23 mouse cellular contexts compared by ENCODE assay signal in the genomic region with DNA sequence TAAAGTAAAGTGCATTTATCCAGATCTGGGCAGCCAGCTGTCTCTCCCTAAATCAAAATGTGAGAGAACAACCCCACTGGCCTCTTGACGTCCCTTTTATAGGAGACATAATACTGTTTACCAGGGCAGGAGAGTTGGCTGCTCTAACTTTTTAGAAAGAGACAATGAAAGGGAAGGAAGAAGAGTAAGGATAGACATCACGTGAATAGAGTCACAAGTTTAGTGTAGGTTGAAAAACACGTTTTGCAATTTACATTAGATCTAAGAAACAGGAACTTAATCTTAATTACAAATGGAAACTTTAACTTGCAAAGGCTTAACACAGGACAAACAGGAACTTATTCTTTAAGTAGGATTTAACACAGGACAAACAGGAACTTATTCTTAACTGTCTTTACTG. TPM values are rescaled to one million over a fixed set of nuclear protein-coding genes. Genes with fewer than 3 reads are reported as not detected.
DNase-seq lines count a peak whose midpoint lies in the region; ATAC-seq and TF ChIP-seq lines count a peak whose summit lies in the region.
"Had no signal": no experiment of that assay in that cellular context is flagged by ENCODE, and none has a peak within 500 bp of the region (broad histone marks: within the 10 kb centered on the region; RNA-seq: fewer than 3 reads in every experiment).

No protein-coding gene starts in this region.

- peak; percentile 3 for DNase-seq in CD4-positive, CD25-positive, alpha-beta regulatory T cell, adult 2 months (ENCODE audit: low read depth, low spot score)
- DNase-seq in MEL-GATA-1-ER (ENCODE audit: extremely low read depth, low read depth) = peak; percentile 62
- no peak for DNase-seq in thymus, postnatal 4 days
- no peak for DNase-seq in thymus, adult 18-20 months
- no peak for DNase-seq in heart, adult 2 months
- DNase-seq: adrenal gland, postnatal 14 days; cerebellum, adult 11-12 months; cerebellum, adult 9-11 months; heart, postnatal 36 days; kidney, adult 11 months; kidney, postnatal 25 days; right cerebral cortex, postnatal 25 days had no signal

- TF ChIP-seq POLR2A in heart, adult 2 months (IDR thresholded peaks at IDR 0.05; ENCODE audit: insufficient read depth, low read depth, low read length) = no peak

- TF ChIP-seq CTCF in heart, adult 2 months (IDR thresholded peaks at IDR 0.05) = no peak

- H3K36me3 ChIP-seq in macrophage (ENCODE audit: inconsistent target) = no peaks in the 10 kb centered on the region
- H3K36me3 ChIP-seq in heart, adult 2 months (ENCODE audit: control insufficient read depth, insufficient read depth, low read length) = no peaks in the 10 kb centered on the region
- H3K36me3 ChIP-seq: limb, embryonic 12.5 days; lung, embryonic 15.5 days; midbrain, embryonic 13.5 days; neural tube, embryonic 15.5 days had no signal

- no peak overlapping the region for H3K4me3 ChIP-seq in macrophage (ENCODE audit: inconsistent target)
- no peak overlapping the region for H3K4me3 ChIP-seq in heart, adult 2 months
- H3K4me3 ChIP-seq: erythroblast, embryonic 14.5 days; left cerebral cortex, adult 2 months; limb, embryonic 12.5 days; lung, embryonic 15.5 days; midbrain, embryonic 13.5 days; neural tube, embryonic 15.5 days had no signal

- TF ChIP-seq EP300 in heart, adult 2 months (IDR thresholded peaks at IDR 0.05; ENCODE audit: insufficient read depth, low read depth, low read length) = no peak

- no peak for ATAC-seq in inflammation-experienced regulatory T-cells, adult 6 months
- ATAC-seq: forebrain, embryonic 16.5 days; midbrain, embryonic 13.5 days; Patski had no signal

- H3K79me2 ChIP-seq in macrophage (ENCODE audit: inconsistent target) = no peaks in the 10 kb centered on the region
- H3K79me2 ChIP-seq in heart, adult 2 months (replicated peaks; ENCODE audit: control insufficient read depth, insufficient read depth, low read length) = no peaks in the 10 kb centered on the region

- H3K4me1 ChIP-seq in heart, adult 2 months (ENCODE audit: control insufficient read depth, insufficient read depth, low read length) = no peaks in the 10 kb centered on the region; the same call in 1 of the 2 replicates
- H3K4me1 ChIP-seq: limb, embryonic 12.5 days; lung, embryonic 15.5 days; midbrain, embryonic 13.5 days; neural tube, embryonic 15.5 days had no signal

- intact Hi-C loops in heart, adult 2 months (cut with DNase I) = no loop called here

- H3K27ac ChIP-seq in macrophage = peak overlapping the region; percentile 64
- H3K27ac ChIP-seq in heart, adult 2 months = no peak overlapping the region
- H3K27ac ChIP-seq: hindbrain, embryonic 14.5 days; left cerebral cortex, adult 2 months; limb, embryonic 12.5 days; lung, embryonic 15.5 days; midbrain, embryonic 13.5 days; neural tube, embryonic 15.5 days had no signal

- WGBS in macrophage (ENCODE audit: missing documents) = 21% methylated on average over 3 of the region's 3 CpGs
- WGBS in heart, adult 2 months = 37% methylated on average over 3 of the region's 3 CpGs

- no peaks in the 10 kb centered on the region for H3K27me3 ChIP-seq in heart, adult 2 months (ENCODE audit: control insufficient read depth, insufficient read depth, low read length)
- H3K27me3 ChIP-seq: limb, embryonic 12.5 days; lung, embryonic 15.5 days; midbrain, embryonic 13.5 days; neural tube, embryonic 15.5 days had no signal

- no peak overlapping the region for H3K9ac ChIP-seq in heart, adult 2 months (ENCODE audit: low read depth, low read length)
- H3K9ac ChIP-seq: hindbrain, embryonic 14.5 days; limb, embryonic 12.5 days; lung, embryonic 15.5 days; midbrain, embryonic 13.5 days; neural tube, embryonic 15.5 days had no signal

RNA-seq across cellular contexts. Expression of a gene that starts 15.6 kb away (rescaled TPM):
- 10 to 100 TPM in 25 of 26 experiments, 1 to 10 TPM in 1; 9.7 to 90.5 (median 28.4) TPM for total RNA-seq in macrophage (2018; cell fraction: chromatin; rRNA removed)
- total RNA-seq in macrophage (2018; cell fraction: cytosol; rRNA removed) = 10 to 100 TPM in 25 of 26 experiments, 1 to 10 TPM in 1; 9.7 to 50.6 (median 21.8) TPM
- total RNA-seq in macrophage (2018; cell fraction: nucleus; rRNA removed) = 10 to 100 TPM; 14.1 to 76.9 (median 32.0) TPM
- polyA plus RNA-seq in macrophage (2018) = 6.2 to 18.1 TPM (median 8.3 TPM) in 3 replicates
- polyA plus RNA-seq in inflammation-experienced regulatory T-cells, adult 6 months (2017; shearing (Covaris generic)) = 1 to 10 TPM; 5.9 to 7.0 (median 6.2) TPM
- 1 to 10 TPM; 3.8 to 4.8 TPM for total RNA-seq in heart, adult 2 months (2021)
- 2.1 and 2.8 TPM in 2 replicates for polyA plus RNA-seq in heart, adult 2 months (2012; rRNA removed)
- polyA plus RNA-seq: erythroblast, embryonic 14.5 days had no signal

RNA-seq across cellular contexts. Expression of a gene that starts 57.1 kb away (rescaled TPM):
- 100 to 1,000 TPM in 6 of 26 experiments, 10 to 100 TPM in 20; 13.3 to 146 (median 72.8) TPM for total RNA-seq in macrophage (2018; cell fraction: chromatin; rRNA removed)
- 10 to 100 TPM; 37.3 to 72.5 (median 53.2) TPM for total RNA-seq in macrophage (2018; cell fraction: cytosol; rRNA removed)
- total RNA-seq in macrophage (2018; cell fraction: nucleus; rRNA removed) = 100 to 1,000 TPM in 4 of 26 experiments, 10 to 100 TPM in 22; 23.0 to 134 (median 67.7) TPM
- 26.7 to 43.9 TPM (median 36.2 TPM) in 3 replicates for polyA plus RNA-seq in macrophage (2018)
- 10 to 100 TPM in 1 of 3 experiments, 1 to 10 TPM in 2; 7.2 to 16.9 (median 9.9) TPM for polyA plus RNA-seq in inflammation-experienced regulatory T-cells, adult 6 months (2017; shearing (Covaris generic))
- total RNA-seq in heart, adult 2 months (2021) = 10 to 100 TPM in 1 of 2 experiments, 1 to 10 TPM in 1; 9.4 to 10.5 TPM
- polyA plus RNA-seq in heart, adult 2 months (2012; rRNA removed) = 4.0 and 5.0 TPM in 2 replicates

Comparison
In these comparisons a context has a peak if more than half of its experiments do, and no peak if none do; other contexts are left out.
1. DNase-seq: peak in CD4-positive, CD25-positive, alpha-beta regulatory T cell, adult 2 months (single experiment) and MEL-GATA-1-ER (single experiment); none in thymus, postnatal 4 days (single experiment), thymus, adult 18-20 months (0 of 2) and heart, adult 2 months (0 of 2).